Comparison of ENCODE assay signal across 9 mouse cellular contexts in the genomic region with DNA sequence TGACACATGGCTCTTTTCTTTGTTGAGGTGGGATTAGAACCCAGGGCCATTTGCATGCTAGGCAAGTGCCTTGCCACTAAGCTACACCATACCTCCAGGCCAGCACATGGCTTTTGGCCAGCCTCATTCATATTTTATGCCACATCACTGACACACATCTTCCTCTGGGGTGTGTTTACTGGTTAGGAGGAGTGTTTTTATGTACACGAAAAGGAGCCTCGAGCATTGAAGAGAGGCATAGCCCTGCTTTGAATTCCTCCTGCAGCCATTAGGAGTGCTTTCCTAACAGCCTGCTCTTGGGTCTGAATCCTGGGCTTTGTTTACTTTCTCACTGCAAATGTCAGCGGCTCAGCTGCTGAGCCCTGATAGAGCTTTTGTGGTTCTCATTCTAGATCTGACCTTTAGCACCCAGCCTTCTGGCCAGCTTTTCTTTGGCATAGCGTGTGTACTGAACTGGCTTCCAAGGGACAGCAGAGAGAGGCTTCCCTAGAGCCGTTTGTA. TPM values are rescaled to one million over a fixed set of nuclear protein-coding genes. Genes with fewer than 3 reads are reported as not detected.
DNase-seq lines count a peak whose midpoint lies in the region; ATAC-seq and TF ChIP-seq lines count a peak whose summit lies in the region.
"Had no signal": no experiment of that assay in that cellular context is flagged by ENCODE, and none has a peak within 500 bp of the region (broad histone marks: within the 10 kb centered on the region; RNA-seq: fewer than 3 reads in every experiment).

No protein-coding gene starts in this region.

- whole genome bisulfite sequencing in heart, embryonic 11.5 days (ENCODE audit: insufficient replicate concordance) = 29% methylated on average over 5 of the region's 5 CpGs
- 20% methylated on average over 5 of the region's 5 CpGs for WGBS in liver, embryonic 14.5 days (ENCODE audit: insufficient replicate concordance)

- peak; percentile 98 for DNase-seq in heart, adult 11 months
- DNase-seq in fibroblast of lung, adult 2 months (ENCODE audit: low read depth) = peak; percentile 40
- DNase-seq in heart, postnatal 4 days = peak; percentile 40
- peak in 1 of 3 experiments; percentile 11 for DNase-seq in liver, embryonic 14.5 days (ENCODE audit: low read depth in 3 of 3, low spot score in 3 of 3)
- peak; percentile 38 for DNase-seq in retina, postnatal 1 day
- no peak for DNase-seq in spleen, postnatal 10 days (ENCODE audit: low spot score in 2 of 2)
- DNase-seq in frontal cortex, postnatal 25 days (ENCODE audit: low spot score in 2 of 2) = no peak

- no peaks in the 10 kb centered on the region for H3K27me3 ChIP-seq in heart, embryonic 11.5 days (ENCODE audit: control insufficient read depth, insufficient read depth, low read length)
- no peaks in the 10 kb centered on the region for H3K27me3 ChIP-seq in liver, embryonic 14.5 days (ENCODE audit: control insufficient read depth, insufficient read depth, low read length)
- H3K27me3 ChIP-seq: embryonic facial prominence, embryonic 15.5 days had no signal

- TF ChIP-seq EP300 in liver, embryonic 14.5 days (IDR thresholded peaks at IDR 0.05; ENCODE audit: low read depth) = no peak

- no peak for ATAC-seq in heart, embryonic 11.5 days (replicated peaks; ENCODE audit: insufficient number of reproducible peaks, low FRiP score, low TSS enrichment)
- ATAC-seq in liver, embryonic 14.5 days (ENCODE audit: insufficient read depth) = peak; percentile 23

- H3K36me3 ChIP-seq in heart, embryonic 11.5 days (ENCODE audit: control insufficient read depth, insufficient read depth, low read length) = no peaks in the 10 kb centered on the region
- H3K36me3 ChIP-seq in liver, embryonic 14.5 days (replicated peaks; ENCODE audit: control insufficient read depth, insufficient read depth, low read depth) = no peaks in the 10 kb centered on the region
- H3K36me3 ChIP-seq: embryonic facial prominence, embryonic 15.5 days had no signal

- no peak for TF ChIP-seq CTCF in liver, embryonic 14.5 days (IDR thresholded peaks at IDR 0.05; ENCODE audit: low read depth)

- no peak overlapping the region for H3K27ac ChIP-seq in heart, embryonic 11.5 days (ENCODE audit: low read depth, low read length)
- no peak overlapping the region for H3K27ac ChIP-seq in liver, embryonic 14.5 days
- H3K27ac ChIP-seq: embryonic facial prominence, embryonic 15.5 days had no signal

- H3K9me3 ChIP-seq in heart, embryonic 11.5 days (replicated peaks; ENCODE audit: control insufficient read depth, low read length) = no peaks in the 10 kb centered on the region
- no peaks in the 10 kb centered on the region for H3K9me3 ChIP-seq in liver, embryonic 14.5 days (ENCODE audit: control insufficient read depth, low read length)
- H3K9me3 ChIP-seq: embryonic facial prominence, embryonic 15.5 days had no signal

- H3K4me1 ChIP-seq in heart, embryonic 11.5 days (ENCODE audit: control insufficient read depth, insufficient read depth, low read length) = peaks cover 3% of the 10 kb centered on the region
- peaks cover 0 to 2% of the 10 kb centered on the region in 2 experiments; a peak in 1 of 4 replicates for H3K4me1 ChIP-seq in liver, embryonic 14.5 days (replicated peaks; ENCODE audit: control insufficient read depth in 2 of 2, insufficient read depth in 2 of 2, low read length in 1 of 2)
- H3K4me1 ChIP-seq: embryonic facial prominence, embryonic 15.5 days had no signal

- no peak overlapping the region for H3K4me2 ChIP-seq in heart, embryonic 11.5 days
- H3K4me2 ChIP-seq in liver, embryonic 14.5 days (ENCODE audit: low read depth) = no peak overlapping the region
- H3K4me2 ChIP-seq: embryonic facial prominence, embryonic 15.5 days had no signal

- no peak overlapping the region for H3K4me3 ChIP-seq in heart, embryonic 11.5 days (ENCODE audit: low read depth, low read length)
- H3K4me3 ChIP-seq in liver, embryonic 14.5 days (ENCODE audit: insufficient read depth in 1 of 2, low read depth in 2 of 2, low read length in 2 of 2) = no peak overlapping the region
- H3K4me3 ChIP-seq: embryonic facial prominence, embryonic 15.5 days had no signal

- H3K9ac ChIP-seq in heart, embryonic 11.5 days (ENCODE audit: low read depth, low read length) = no peak overlapping the region
- no peak overlapping the region for H3K9ac ChIP-seq in liver, embryonic 14.5 days (replicated peaks)
- H3K9ac ChIP-seq: embryonic facial prominence, embryonic 15.5 days had no signal

RNA-seq across cellular contexts. Expression of gene Myrip, which starts 44.4 kb away (rescaled TPM):
- 0.11 and 0.15 TPM in 2 replicates for polyA plus RNA-seq in heart, embryonic 11.5 days (2014; fragmentation: Nextera tagmentation; extraction: Ambion mirVana)
- 1 to 10 TPM; 1.2 to 1.3 TPM for total RNA-seq in heart, postnatal 4 days (2021)
- 0.02 TPM in 2 replicates for polyA plus RNA-seq in liver, embryonic 14.5 days (2012; rRNA removed)
- 0.18 and 0.23 TPM in 2 replicates for polyA plus RNA-seq in liver, embryonic 14.5 days (2014; fragmentation: Nextera tagmentation; extraction: Ambion mirVana)

Comparison
In these comparisons a context has a peak if more than half of its experiments do, and no peak if none do; other contexts are left out.
1. DNase-seq: peak in heart, adult 11 months (single experiment), fibroblast of lung, adult 2 months (single experiment), heart, postnatal 4 days (single experiment) and retina, postnatal 1 day (single experiment); none in spleen, postnatal 10 days (0 of 2) and frontal cortex, postnatal 25 days (0 of 2).